27 mouse cellular contexts compared by ENCODE assay signal in genomic region chr9:77420200-77420585, GRCm38 (mm10).
A peak's percentile ranks its signal among the peaks of the same experiment; 100 is the strongest.
DNase-seq lines count a peak whose midpoint lies in the region; ATAC-seq and TF ChIP-seq lines count a peak whose summit lies in the region.
"Had no signal": no experiment of that assay in that cellular context is flagged by ENCODE, and none has a peak within 500 bp of the region (broad histone marks: within the 10 kb centered on the region; RNA-seq: fewer than 3 reads in every experiment).

No protein-coding gene starts in this region.

- DNase-seq in stomach, postnatal 0 days (ENCODE audit: low spot score) = no peak
- no peak for DNase-seq in liver, embryonic 11.5 days (ENCODE audit: low spot score)
- no peak for DNase-seq in liver, postnatal 0 days
- no peak for DNase-seq in cerebellum, adult 11 months
- DNase-seq in layer of hippocampus, postnatal 36 days = no peak
- DNase-seq: adrenal gland, adult 8-10 months; B cell, adult 2 months; cerebellum, adult 8-10 months; gastrocnemius, postnatal 10 days; kidney, postnatal 25 days; lung, embryonic 14.5 days; lung, postnatal 36 days; right cerebral cortex, adult 18-20 months; right cerebral cortex, postnatal 4 days had no signal

- 0 out of 2 replicates have a peak, but pooled peaks have one; percentile 38 for ATAC-seq in stomach, embryonic 15.5 days (ENCODE audit: insufficient read depth, low FRiP score, low read depth)
- no peak for ATAC-seq in stomach, postnatal 0 days (ENCODE audit: low FRiP score, low TSS enrichment)
- ATAC-seq in liver, embryonic 11.5 days (replicated peaks; ENCODE audit: low FRiP score) = peak; percentile 91
- peak; percentile 68 for ATAC-seq in liver, postnatal 0 days
- ATAC-seq in cerebellum, adult (ENCODE audit: insufficient number of reproducible peaks, low FRiP score, low TSS enrichment) = no peak
- ATAC-seq: activated CD4-positive, CD25-positive, alpha-beta regulatory T cell, adult 4 months; forebrain, embryonic 16.5 days; hindbrain, postnatal 0 days; intestine, postnatal 0 days; midbrain, embryonic 15.5 days had no signal

- H3K36me3 ChIP-seq in stomach, embryonic 15.5 days = no peaks in the 10 kb centered on the region
- H3K36me3 ChIP-seq in stomach, postnatal 0 days (ENCODE audit: control insufficient read depth, insufficient read depth, low read length) = no peaks in the 10 kb centered on the region
- H3K36me3 ChIP-seq in liver, embryonic 11.5 days (ENCODE audit: control insufficient read depth, insufficient read depth, low read length) = no peaks in the 10 kb centered on the region
- H3K36me3 ChIP-seq in liver, postnatal 0 days (replicated peaks; ENCODE audit: insufficient read depth, low read length) = no peaks in the 10 kb centered on the region
- H3K36me3 ChIP-seq: embryonic facial prominence, embryonic 15.5 days; forebrain, embryonic 10.5 days; G1E; limb, embryonic 13.5 days; midbrain, embryonic 15.5 days had no signal

- TF ChIP-seq CTCF in stomach, postnatal 0 days (IDR thresholded peaks at IDR 0.05; ENCODE audit: low read depth) = no peak
- TF ChIP-seq CTCF in liver, postnatal 0 days (IDR thresholded peaks at IDR 0.05; ENCODE audit: low read depth) = no peak

- TF ChIP-seq EP300 in stomach, postnatal 0 days (optimal IDR thresholded peaks at IDR 0.05) = no peak
- peak; percentile 24; the same call in 1 of the 2 replicates for TF ChIP-seq EP300 in liver, postnatal 0 days (IDR thresholded peaks at IDR 0.05; ENCODE audit: low read depth)

- no peaks in the 10 kb centered on the region for H3K27me3 ChIP-seq in stomach, embryonic 15.5 days (replicated peaks)
- no peaks in the 10 kb centered on the region for H3K27me3 ChIP-seq in stomach, postnatal 0 days (ENCODE audit: control insufficient read depth, insufficient read depth, low read length)
- no peaks in the 10 kb centered on the region for H3K27me3 ChIP-seq in liver, embryonic 11.5 days (replicated peaks; ENCODE audit: control insufficient read depth, insufficient read depth, low read length)
- H3K27me3 ChIP-seq in liver, postnatal 0 days (ENCODE audit: insufficient read depth, low read length) = no peaks in the 10 kb centered on the region
- H3K27me3 ChIP-seq: CH12.LX; embryonic facial prominence, embryonic 15.5 days; limb, embryonic 13.5 days; midbrain, embryonic 15.5 days had no signal

- 78% methylated on average over 4 of the region's 4 CpGs for WGBS in stomach, embryonic 15.5 days
- 86% methylated on average over 4 of the region's 4 CpGs for WGBS in stomach, postnatal 0 days
- 46% methylated on average over 4 of the region's 4 CpGs for WGBS in liver, embryonic 11.5 days
- WGBS in liver, postnatal 0 days (ENCODE audit: insufficient replicate concordance) = 57% methylated on average over 4 of the region's 4 CpGs

- no peaks in the 10 kb centered on the region for H3K4me1 ChIP-seq in stomach, embryonic 15.5 days
- H3K4me1 ChIP-seq in stomach, postnatal 0 days (replicated peaks; ENCODE audit: control insufficient read depth, insufficient read depth) = no peaks in the 10 kb centered on the region
- H3K4me1 ChIP-seq in liver, embryonic 11.5 days (replicated peaks; ENCODE audit: control insufficient read depth, insufficient read depth, low read length) = peaks cover 21% of the 10 kb centered on the region
- H3K4me1 ChIP-seq in liver, postnatal 0 days (ENCODE audit: insufficient read depth) = no peaks in the 10 kb centered on the region; the same call in 1 of the 2 replicates
- H3K4me1 ChIP-seq: forebrain, embryonic 10.5 days; limb, embryonic 13.5 days; midbrain, embryonic 15.5 days had no signal

- no peak overlapping the region for H3K9ac ChIP-seq in stomach, embryonic 15.5 days
- no peak overlapping the region for H3K9ac ChIP-seq in stomach, postnatal 0 days (ENCODE audit: low read length)
- 0 out of 2 replicates have a peak overlapping the region, but pooled peaks have one; percentile 21 for H3K9ac ChIP-seq in liver, embryonic 11.5 days (ENCODE audit: low read depth, low read length)
- no peak overlapping the region for H3K9ac ChIP-seq in liver, postnatal 0 days (replicated peaks)
- H3K9ac ChIP-seq: embryonic facial prominence, embryonic 15.5 days; limb, embryonic 13.5 days; lung, embryonic 14.5 days; midbrain, embryonic 15.5 days had no signal

- H3K27ac ChIP-seq in stomach, embryonic 15.5 days = no peak overlapping the region
- H3K27ac ChIP-seq in stomach, postnatal 0 days (replicated peaks) = no peak overlapping the region; the same call in 1 of the 2 replicates
- peak overlapping the region; percentile 79 for H3K27ac ChIP-seq in liver, embryonic 11.5 days (ENCODE audit: low read depth, low read length)
- H3K27ac ChIP-seq in liver, postnatal 0 days (ENCODE audit: low read depth) = no peak overlapping the region
- H3K27ac ChIP-seq: embryonic facial prominence, embryonic 15.5 days; forebrain, embryonic 10.5 days; hindbrain, postnatal 0 days; layer of hippocampus, adult 2 months; limb, embryonic 13.5 days; midbrain, embryonic 15.5 days had no signal

- no peak overlapping the region for H3K4me2 ChIP-seq in stomach, embryonic 15.5 days
- no peak overlapping the region for H3K4me2 ChIP-seq in stomach, postnatal 0 days (replicated peaks; ENCODE audit: low read depth)
- peak overlapping the region; percentile 21 for H3K4me2 ChIP-seq in liver, embryonic 11.5 days
- H3K4me2 ChIP-seq in liver, postnatal 0 days (ENCODE audit: low read depth, low read length) = no peak overlapping the region
- H3K4me2 ChIP-seq: embryonic facial prominence, embryonic 15.5 days; limb, embryonic 13.5 days; lung, embryonic 14.5 days; midbrain, embryonic 15.5 days had no signal

- H3K4me3 ChIP-seq in stomach, embryonic 15.5 days (replicated peaks) = no peak overlapping the region
- no peak overlapping the region for H3K4me3 ChIP-seq in stomach, postnatal 0 days (ENCODE audit: low read depth, low read length)
- H3K4me3 ChIP-seq in liver, embryonic 11.5 days (ENCODE audit: low read depth, low read length) = no peak overlapping the region
- H3K4me3 ChIP-seq in liver, postnatal 0 days (ENCODE audit: low read depth, low read length) = no peak overlapping the region
- H3K4me3 ChIP-seq: embryonic facial prominence, embryonic 15.5 days; forebrain, embryonic 10.5 days; layer of hippocampus, adult 2 months; limb, embryonic 13.5 days; midbrain, embryonic 15.5 days had no signal

- H3K9me3 ChIP-seq in stomach, embryonic 15.5 days = no peaks in the 10 kb centered on the region
- H3K9me3 ChIP-seq in stomach, postnatal 0 days (ENCODE audit: control insufficient read depth, low read length) = no peaks in the 10 kb centered on the region
- no peaks in the 10 kb centered on the region for H3K9me3 ChIP-seq in liver, embryonic 11.5 days (ENCODE audit: control insufficient read depth, low read length)
- no peaks in the 10 kb centered on the region for H3K9me3 ChIP-seq in liver, postnatal 0 days (ENCODE audit: low read length)
- H3K9me3 ChIP-seq: embryonic facial prominence, embryonic 15.5 days; forebrain, embryonic 10.5 days; limb, embryonic 13.5 days; midbrain, embryonic 15.5 days had no signal

Comparison
In these comparisons a context has a peak if more than half of its experiments do, and no peak if none do; other contexts are left out.
1. ATAC-seq: peak in stomach, embryonic 15.5 days (single experiment), liver, embryonic 11.5 days (single experiment) and liver, postnatal 0 days (single experiment); none in stomach, postnatal 0 days (single experiment) and cerebellum, adult (single experiment).